Mouse (Mus musculus) E14TG2a.4 (cell line): Measurements from ENCODE around the gene Rxfp2.

ENCODE experiments used
- CTCF ChIP-seq: conservative IDR thresholded peaks from 2 replicates; pipeline ENCODE4 v1.5.1; 2014; ENCODE audit warnings: low read length
- POU5F1 ChIP-seq: IDR thresholded peaks from 2 replicates; pipeline ENCODE4 v1.6.1; 2014; ENCODE audit warnings: low read length, borderline replicate concordance

GRCm38 (mm10) chr5:150131166-150131565 is 112.7 kb downstream of the Rxfp2 start:
- TF ChIP-seq CTCF (no peak), POU5F1 (no peak)
